Mouse (Mus musculus) erythroblast, adult 5-6 weeks (primary cell): ENCODE data around the gene Vps13c. TPM values are rescaled to one million over a fixed set of nuclear protein-coding genes. Genes with fewer than 3 reads are reported as not detected.

Source experiments
- ATAC-seq: replicated peaks from 2 replicates; pipeline ENCODE4 v1.8.0; 2016; ENCODE audit warnings: moderate number of reproducible peaks, mild to moderate bottlenecking, moderate TSS enrichment, inconsistent platforms; ENCODE audit not compliant: poor library complexity, low FRiP score, severe bottlenecking
- total RNA-seq, 2 experiments: library from RNA; stranded (forward) in 1 of 2; stranded (reverse) in 1 of 2; fragments of 150-400 nt in 1 of 2; fragments of 200-764, 138-1000 nt in 1 of 2; gene quantifications; 2 replicates each; pipeline versions ENCODE4 v1.2.3 to v1.2.4; 2015 to 2017; ENCODE audit warnings: low replicate concordance in 2 of 2

Gene Vps13c
- total RNA-seq, 2 experiments from 2014 or later: 6.5 to 6.7 TPM

DNA sequence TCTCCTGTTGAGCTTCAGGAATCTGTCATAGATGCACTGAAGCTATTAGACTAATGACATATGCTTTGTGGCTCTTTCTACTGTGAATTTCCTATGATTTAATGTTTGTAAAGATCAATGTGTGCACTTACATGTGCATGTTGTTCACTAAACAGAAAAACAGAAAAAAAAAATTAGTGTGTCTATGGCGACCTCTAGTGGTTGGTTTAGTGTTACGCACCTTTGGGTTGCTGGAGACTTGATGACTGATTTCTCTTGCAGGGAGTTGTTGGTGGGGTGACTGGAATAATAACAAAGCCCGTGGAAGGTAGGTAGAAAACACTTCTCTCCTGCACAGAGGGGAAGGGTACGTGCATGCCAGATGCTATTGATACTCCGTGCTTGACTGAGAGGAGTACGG is 133.3 kb downstream of the Vps13c start:
- ATAC-seq: 0 out of 2 replicates have a peak, but pooled peaks have one; percentile 52

DNA sequence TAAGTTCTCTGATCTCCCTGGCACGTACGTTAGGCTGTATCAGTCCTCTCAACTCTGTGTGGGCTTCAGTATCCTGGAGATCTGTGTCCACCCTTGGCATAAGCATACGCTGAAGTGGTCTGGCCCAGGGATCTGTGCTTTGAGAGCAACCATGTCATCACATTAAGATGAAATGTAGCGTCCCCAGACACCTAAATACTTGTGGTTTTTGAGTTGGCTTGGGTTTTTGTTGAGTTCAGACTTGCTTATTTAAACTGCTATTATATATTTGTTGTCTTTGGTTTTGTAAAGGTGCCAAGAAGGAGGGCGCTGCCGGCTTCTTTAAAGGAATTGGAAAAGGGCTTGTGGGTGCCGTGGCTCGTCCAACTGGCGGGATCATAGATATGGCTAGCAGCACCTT is 135.3 kb downstream of the Vps13c start:
- no peak for ATAC-seq

DNA sequence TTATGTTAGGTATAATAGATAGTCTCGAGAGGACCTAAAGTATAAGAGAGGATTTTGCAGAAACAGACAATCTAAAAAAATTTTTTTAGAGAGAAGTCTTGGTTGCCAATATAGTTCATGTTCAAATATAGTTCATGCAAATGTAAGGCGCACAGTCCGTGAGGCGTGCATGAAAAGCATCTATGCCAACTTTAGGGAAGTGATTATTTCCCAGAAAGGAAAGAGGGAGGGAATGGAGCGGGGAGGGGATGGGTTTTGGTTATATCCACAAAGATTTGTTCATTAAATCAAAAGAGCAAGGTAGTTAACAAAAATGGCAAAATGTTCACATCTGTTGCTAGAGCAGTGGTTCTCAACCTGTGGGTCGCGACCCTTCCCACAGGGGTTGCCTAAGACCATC is 166.4 kb downstream of the Vps13c start:
- no peak for ATAC-seq

DNA sequence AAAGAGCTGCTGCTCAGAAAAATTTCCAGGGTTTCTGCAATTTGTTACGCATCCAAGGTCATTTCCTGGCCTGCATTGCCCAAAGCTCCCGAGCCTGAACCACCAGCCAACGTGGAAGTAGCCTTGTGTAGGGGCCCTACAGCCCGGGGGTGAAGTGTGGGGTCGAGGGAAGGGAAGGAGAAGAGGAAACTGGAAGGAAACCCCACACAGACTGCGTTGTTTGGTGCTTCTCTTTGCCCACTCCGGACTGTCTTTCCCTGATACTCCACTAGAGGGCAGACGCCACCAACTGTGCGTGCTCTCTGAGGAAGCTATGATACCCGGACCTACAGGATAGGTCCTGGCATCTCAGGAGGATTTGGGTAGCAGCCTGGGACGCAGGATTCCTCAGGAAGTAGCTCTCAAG is 174.8 kb downstream of the Vps13c start:
- ATAC-seq: peak; percentile 74; the same call in 1 of the 2 replicates

DNA sequence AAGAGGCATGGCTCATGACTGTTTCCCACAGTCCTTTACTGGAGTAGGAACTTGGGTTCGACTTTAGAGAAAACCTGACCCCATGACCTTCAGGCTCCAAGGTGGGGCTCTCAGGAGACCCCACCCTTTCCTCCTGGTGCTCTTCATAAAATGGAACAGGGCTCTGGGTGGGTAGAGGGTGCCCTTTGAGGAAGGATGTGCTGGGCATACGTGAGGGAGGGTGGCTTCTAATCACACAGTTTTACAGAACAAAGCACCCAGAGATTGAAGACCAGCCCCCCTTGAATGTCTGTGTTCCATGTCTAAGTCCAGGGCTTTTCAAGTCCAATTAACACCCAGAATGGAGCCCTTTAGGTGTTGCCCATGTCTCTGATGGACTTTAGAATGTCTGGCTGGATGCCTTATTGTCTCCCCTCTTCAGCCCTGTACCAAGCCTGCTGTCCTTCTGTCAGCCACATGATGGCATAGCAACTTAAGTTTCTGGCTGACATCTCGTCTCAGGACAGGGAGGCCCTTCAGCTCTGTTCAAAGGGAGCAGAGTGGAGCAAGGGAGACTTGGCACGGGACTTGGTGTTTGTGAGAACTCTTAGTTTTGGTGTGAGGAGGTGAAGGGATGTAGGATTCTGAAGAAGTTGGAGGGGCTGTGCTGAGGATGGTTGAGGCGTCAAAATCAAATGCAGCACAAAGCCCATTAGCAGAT is 176.2 kb downstream of the Vps13c start:
- ATAC-seq: no peak

DNA sequence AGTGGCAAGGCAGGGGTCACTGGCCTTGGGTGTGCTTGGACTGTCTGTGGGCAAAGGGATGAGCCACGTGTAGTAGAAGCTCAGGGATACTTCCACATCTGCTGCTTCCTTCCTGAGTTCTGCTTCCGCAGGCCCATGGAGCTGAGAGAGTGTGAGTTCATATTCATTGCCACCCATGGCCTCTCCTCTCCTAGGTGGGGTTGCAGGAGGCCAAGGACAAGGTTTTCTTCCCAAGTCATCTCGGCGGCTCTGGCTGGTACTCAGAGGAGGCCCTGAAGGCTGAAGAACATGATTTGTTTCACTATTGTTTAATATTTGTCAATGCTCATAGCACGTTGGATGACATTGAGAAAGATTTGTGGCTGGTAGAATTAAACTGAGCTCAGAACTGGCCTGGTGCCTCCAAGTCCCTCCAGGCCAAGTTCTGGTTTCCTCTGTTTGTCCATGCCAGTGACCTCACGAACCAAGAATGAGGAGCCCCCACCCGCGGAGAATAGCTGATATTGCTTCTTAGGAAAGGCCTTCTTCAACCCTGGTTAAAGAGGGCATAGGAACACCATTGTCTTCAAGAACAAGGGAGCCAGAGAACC is 180.7 kb downstream of the Vps13c start:
- no peak for ATAC-seq

DNA sequence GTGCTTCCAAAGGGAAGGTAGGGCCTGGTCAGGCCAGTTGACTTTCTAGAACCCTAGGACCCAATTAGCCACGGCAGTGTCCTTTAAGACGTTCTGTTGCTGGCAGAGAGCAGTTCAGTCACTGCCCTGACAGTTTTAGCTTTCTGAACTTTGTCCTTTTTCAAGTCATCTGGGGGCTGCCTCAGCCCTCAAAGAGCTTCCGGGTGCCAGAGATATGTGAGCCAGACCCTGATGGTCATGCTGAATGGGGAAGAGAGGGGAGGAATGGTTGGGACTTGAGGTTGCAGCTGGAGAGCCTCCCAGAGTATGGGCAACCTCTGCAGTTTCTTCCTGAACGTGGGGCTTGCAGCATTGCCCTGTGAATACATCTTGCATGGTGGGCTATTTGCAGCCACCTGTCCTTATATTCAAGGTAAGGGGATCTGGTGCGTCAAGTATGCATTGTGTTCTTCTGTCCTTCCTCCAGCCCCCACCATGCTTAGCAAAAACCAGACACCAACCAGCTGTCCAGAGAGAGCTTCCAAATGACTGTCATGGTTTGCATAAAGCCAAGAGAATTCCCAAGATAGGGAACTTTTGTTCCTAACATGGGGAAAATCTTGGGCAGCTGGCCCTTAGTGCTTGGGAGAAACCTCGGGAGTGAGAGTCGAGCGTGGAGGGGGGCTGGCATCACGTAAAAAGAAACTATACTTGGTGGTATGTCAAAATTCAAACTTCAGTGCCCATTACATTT is 182.3 kb downstream of the Vps13c start:
- ATAC-seq: no peak

DNA sequence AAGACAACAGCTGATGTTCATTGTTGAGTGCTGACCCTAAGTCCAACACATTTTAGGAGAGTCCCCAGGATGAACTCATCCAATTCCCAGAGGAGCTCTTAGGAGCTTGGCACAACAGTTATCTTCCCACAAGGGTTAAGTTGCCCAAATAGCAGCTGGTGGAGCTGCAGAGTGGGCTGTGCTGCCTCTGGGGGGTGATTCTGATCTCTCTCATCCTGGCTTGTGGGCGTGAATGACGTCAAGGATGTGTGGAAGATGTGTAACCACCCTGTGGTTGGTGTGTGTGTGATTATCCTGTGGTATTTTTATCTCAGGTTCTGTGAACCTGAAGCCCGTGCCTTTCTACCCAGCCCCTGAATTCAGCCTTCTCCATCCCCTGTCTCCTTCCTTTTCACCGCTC is 188.4 kb downstream of the Vps13c start:
- no peak for ATAC-seq

DNA sequence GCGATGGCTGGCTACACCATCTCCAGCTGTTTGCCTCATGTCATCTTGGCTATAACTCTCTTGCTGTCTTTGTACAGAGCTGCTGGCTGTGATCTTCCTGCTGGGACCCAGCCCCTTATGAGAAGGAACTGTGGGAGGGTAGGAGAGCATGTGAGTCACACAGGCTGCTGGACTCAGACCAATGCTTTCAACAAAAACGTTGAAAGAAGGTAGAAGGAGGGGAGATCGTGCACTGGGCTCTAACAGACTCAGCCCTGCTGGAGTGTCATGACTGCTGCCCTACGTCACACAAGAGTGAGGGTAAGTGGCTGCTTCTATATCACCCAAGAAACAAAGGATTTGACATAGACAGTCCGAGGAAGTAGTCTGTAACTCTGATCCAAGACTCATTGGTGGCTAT is 193.6 kb downstream of the Vps13c start:
- no peak for ATAC-seq

Other genes with a start within 250 kb of the Vps13c start
- not detected in 2 replicates for gene C2cd4b, start 81.0 kb upstream of the Vps13c start, total RNA-seq (2015; ENCODE audit: low replicate concordance)
- not detected in 2 replicates for gene C2cd4b, start 81.0 kb upstream of the Vps13c start, total RNA-seq (2017; ENCODE audit: low replicate concordance)
- not detected in 2 replicates for gene C2cd4a, start 8.1 kb upstream of the Vps13c start, total RNA-seq (2015; ENCODE audit: low replicate concordance)
- not detected in 2 replicates for gene C2cd4a, start 8.1 kb upstream of the Vps13c start, total RNA-seq (2017; ENCODE audit: low replicate concordance)